Mouse (Mus musculus) heart, adult 2 months (tissue): ENCODE measurements around the gene Wipf1. TPM values are rescaled to one million over a fixed set of nuclear protein-coding genes. Genes with fewer than 3 reads are reported as not detected.
A peak's percentile ranks its signal among the peaks of the same experiment; 100 is the strongest.

Experiments used
- DNase-seq, 2 experiments: peaks; one replicate each; pipeline ENCODE4 v3.0.0; 2021
- H3K27ac ChIP-seq: fragments of 200-600 bp; 2 replicates; pipeline ENCODE4 v1.8.1; 2022
- H3K27me3 ChIP-seq: fragments of 200-500 bp; 2 replicates; pipeline ENCODE4 v1.6.1; 2012; ENCODE audit warnings: mild to moderate bottlenecking, low read length, inconsistent platforms, mixed read lengths; ENCODE audit not compliant: control insufficient read depth, insufficient read depth
- H3K36me3 ChIP-seq: fragments of 200-500 bp; 2 replicates; pipeline ENCODE4 v1.6.1; 2012; ENCODE audit warnings: low read length, inconsistent platforms; ENCODE audit not compliant: control insufficient read depth, insufficient read depth
- H3K4me1 ChIP-seq: fragments of 200-500 bp; 2 replicates; pipeline ENCODE4 v1.6.1; 2011; ENCODE audit warnings: low read length; ENCODE audit not compliant: control insufficient read depth, insufficient read depth
- H3K4me3 ChIP-seq: fragments of 200-600 bp; 2 replicates; pipeline ENCODE4 v1.8.1; 2022
- H3K79me2 ChIP-seq: fragments of 200-500 bp; replicated peaks from 2 replicates; pipeline ENCODE4 v1.6.1; 2012; ENCODE audit warnings: mild to moderate bottlenecking, inconsistent platforms, low read length, moderate library complexity, mixed read lengths; ENCODE audit not compliant: control insufficient read depth, insufficient read depth
- H3K9ac ChIP-seq: fragments of 200-500 bp; 2 replicates; pipeline ENCODE4 v1.6.1; 2012; ENCODE audit warnings: low read depth, mild to moderate bottlenecking, control low read depth, inconsistent platforms, low read length, mixed read lengths
- CTCF ChIP-seq: fragments of 200-600 bp; IDR thresholded peaks from 2 replicates; pipeline ENCODE4 v1.8.1; 2022; ENCODE audit warnings: antibody characterized with exemption, mild to moderate bottlenecking, moderate library complexity
- EP300 ChIP-seq: fragments of 200-500 bp; IDR thresholded peaks from 2 replicates; pipeline ENCODE4 v1.6.1; 2011; ENCODE audit warnings: low read depth, low read length, control low read depth; ENCODE audit not compliant: insufficient read depth
- POLR2A ChIP-seq: fragments of 200-500 bp; IDR thresholded peaks from 2 replicates; pipeline ENCODE4 v1.6.1; 2011; ENCODE audit warnings: mild to moderate bottlenecking, low read depth, low read length, control low read depth; ENCODE audit not compliant: insufficient read depth
- WGBS: fragments of 180-500 bp; shearing (Covaris S2); methylation state at CpG from one replicate; pipeline ENCODE4 v1.1.7; 2018; 5-methylcytosine and 5-hydroxymethylcytosine counted together
- intact Hi-C: fragments of 180-260 bp; cut with DNase I; formaldehyde crosslinking; loops from one replicate; pipeline ENCODE4 v1.15.1; 2025
- polyA plus RNA-seq: library from polyadenylated mRNA; depleted of rRNA; stranded (reverse); fragments of >200 nt; gene quantifications from 2 replicates; pipeline ENCODE4 v1.2.3, GENCODE M21; 2012
- total RNA-seq, 2 experiments: library from RNA; stranded (reverse); gene quantifications; 2 replicates each; pipeline ENCODE4 v1.2.3; 2021

The Wipf1 gene
- total and polyA plus RNA-seq, 3 experiments, result 6.6 to 17.0 (median 12.9) TPM

DNA sequence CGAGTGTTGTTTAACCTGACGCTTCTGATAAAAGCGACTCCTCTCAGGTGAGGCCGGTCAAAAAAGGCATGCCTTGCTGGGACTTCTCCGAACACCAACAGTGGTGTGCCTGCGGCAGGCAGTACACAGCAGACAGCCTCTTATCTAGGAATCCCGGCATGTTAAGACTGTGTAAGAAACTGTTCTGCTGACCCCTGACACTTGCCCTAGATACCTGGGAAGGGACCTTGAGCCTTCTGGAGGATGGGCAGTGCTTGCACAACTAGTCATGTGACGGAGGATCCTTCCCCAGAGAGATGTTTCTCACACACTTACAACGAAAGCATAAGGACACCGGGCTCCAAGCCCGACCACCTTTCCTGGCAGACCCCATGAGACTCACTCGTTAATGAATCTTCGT, 28.7 kb downstream of the Wipf1 start:
- WGBS, result 60% methylated on average over 13 of the region's 13 CpGs
- TF ChIP-seq CTCF, result no peak
- TF ChIP-seq POLR2A, result no peak

DNA sequence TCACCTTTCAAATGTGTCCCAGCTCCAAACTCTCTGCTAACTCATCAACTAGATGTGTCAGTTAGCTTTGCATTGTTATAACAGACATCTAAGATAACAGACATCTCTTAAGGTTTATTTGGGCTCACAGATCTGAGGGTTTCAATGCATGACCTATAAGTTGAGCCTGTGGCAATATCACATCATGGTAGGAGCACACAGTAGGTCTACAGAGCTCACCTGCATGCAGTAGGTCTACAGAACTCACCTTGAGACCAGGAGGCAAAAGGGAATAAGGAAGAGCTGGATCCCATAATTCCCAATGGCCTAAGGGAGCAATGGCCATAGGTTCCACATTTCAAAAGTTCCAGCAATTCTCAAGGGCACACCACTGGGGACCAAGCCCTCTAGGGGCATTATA, 31.2 kb downstream of the Wipf1 start:
- Histone ChIP-seq H3K27me3 (no peaks in the 10 kb centered on the region), H3K4me1 (peaks cover 26% of the 10 kb centered on the region), H3K4me3 (no peak overlapping the region), H3K27ac (no peak overlapping the region), H3K9ac (no peak overlapping the region), H3K79me2 (peaks cover 2% of the 10 kb centered on the region; the same call in 1 of the 2 replicates), H3K36me3 (peaks cover 6% of the 10 kb centered on the region)
- intact Hi-C loops, result no loop called here
- TF ChIP-seq EP300 (no peak), CTCF (no peak), POLR2A (no peak)
- no peak for DNase-seq

More for the DNA sequence above, 28.7 kb downstream of the Wipf1 start:
- intact Hi-C loops, result no loop called here
- H3K4me1 ChIP-seq, result peaks cover 19% of the 10 kb centered on the region
- H3K9ac ChIP-seq, result no peak overlapping the region
- H3K27me3 ChIP-seq, result no peaks in the 10 kb centered on the region
- H3K4me3 ChIP-seq, result no peak overlapping the region
- DNase-seq, result no peak
- peaks cover 2% of the 10 kb centered on the region; the same call in 1 of the 2 replicates for H3K79me2 ChIP-seq
- H3K36me3 ChIP-seq, result no peaks in the 10 kb centered on the region
- no peak overlapping the region for H3K27ac ChIP-seq

GRCm38 (mm10) chr2:73497572-73497971, 32.0 kb downstream of the Wipf1 start:
- no peak overlapping the region for H3K27ac ChIP-seq
- WGBS, result 77% methylated on average over 3 of the region's 3 CpGs
- H3K36me3 ChIP-seq, result peaks cover 6% of the 10 kb centered on the region
- H3K9ac ChIP-seq, result no peak overlapping the region
- intact Hi-C loops, result no loop called here
- peaks cover 25% of the 10 kb centered on the region for H3K4me1 ChIP-seq
- TF ChIP-seq EP300 (no peak), CTCF (no peak), POLR2A (no peak)
- H3K27me3 ChIP-seq, result no peaks in the 10 kb centered on the region
- peaks cover 2% of the 10 kb centered on the region; the same call in 1 of the 2 replicates for H3K79me2 ChIP-seq
- DNase-seq, result no peak
- no peak overlapping the region for H3K4me3 ChIP-seq

- H3K27ac ChIP-seq, result peak overlapping the region; percentile 75; the same call in 1 of the 2 replicates
- H3K9ac ChIP-seq, result no peak overlapping the region
- peaks cover 25% of the 10 kb centered on the region for H3K4me1 ChIP-seq
- intact Hi-C loops, result no loop called here
- H3K79me2 ChIP-seq, result peaks cover 2% of the 10 kb centered on the region; the same call in 1 of the 2 replicates
- WGBS, result 88% methylated on average over 9 of the region's 9 CpGs
- TF ChIP-seq POLR2A, result no peak
- no peak for TF ChIP-seq EP300
- TF ChIP-seq CTCF, result no peak
- H3K36me3 ChIP-seq, result peaks cover 6% of the 10 kb centered on the region
- no peak overlapping the region for H3K4me3 ChIP-seq
- no peak for DNase-seq
- no peaks in the 10 kb centered on the region for H3K27me3 ChIP-seq
These were observed 32.6 kb downstream of the Wipf1 start for GRCm38 (mm10) chr2:73496944-73497343.

GRCm38 (mm10) chr2:73496329-73496685, 33.2 kb downstream of the Wipf1 start:
- TF ChIP-seq EP300 (no peak), CTCF (no peak), POLR2A (no peak)
- no peak for DNase-seq
- peak overlapping the region; percentile 75 for H3K27ac ChIP-seq
- WGBS, result 39% methylated on average over 4 of the region's 4 CpGs
- no peaks in the 10 kb centered on the region for H3K27me3 ChIP-seq
- no peak overlapping the region for H3K4me3 ChIP-seq
- no peak overlapping the region; the same call in 1 of the 2 replicates for H3K9ac ChIP-seq
- intact Hi-C loops, result no loop called here
- peaks cover 2% of the 10 kb centered on the region; the same call in 1 of the 2 replicates for H3K79me2 ChIP-seq
- peaks cover 29% of the 10 kb centered on the region for H3K4me1 ChIP-seq
- peaks cover 6% of the 10 kb centered on the region for H3K36me3 ChIP-seq

DNA sequence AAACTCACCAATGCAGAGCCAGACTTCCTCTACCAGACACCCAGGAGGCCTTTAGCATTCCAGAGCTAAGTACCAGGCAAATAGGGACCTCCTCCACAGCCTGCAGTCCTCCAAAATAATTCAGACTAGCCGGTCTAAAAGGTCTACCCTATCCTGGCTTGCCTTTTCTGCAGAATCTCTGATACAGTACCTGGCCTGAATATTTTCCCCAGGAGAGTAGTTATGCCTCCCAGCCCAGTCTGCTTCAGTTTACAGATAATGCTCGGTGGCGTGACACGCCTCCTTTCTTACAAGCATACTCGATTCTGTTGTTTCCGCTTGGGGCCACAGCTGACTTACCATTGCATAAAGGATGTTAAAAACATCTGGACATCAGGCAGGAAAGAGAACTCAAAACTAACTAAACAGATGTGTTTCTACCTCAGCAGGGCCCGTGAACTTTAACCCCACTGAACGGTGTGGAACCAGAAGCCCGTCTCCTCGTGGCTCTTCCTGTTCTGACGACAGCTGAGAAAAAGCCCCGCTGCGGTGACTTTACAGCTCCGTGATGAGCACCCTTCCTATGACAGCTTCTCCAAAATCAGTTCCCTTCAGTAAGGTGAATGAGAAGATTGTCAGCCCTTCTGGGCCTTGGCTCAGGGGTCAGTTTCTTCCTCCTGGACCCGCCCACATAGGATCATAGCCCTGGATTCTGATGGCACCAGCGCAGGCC, 33.8 kb downstream of the Wipf1 start:
- TF ChIP-seq EP300, result peak; percentile 61; the same call in 1 of the 2 replicates
- no peak for TF ChIP-seq POLR2A
- TF ChIP-seq CTCF, result no peak
- H3K36me3 ChIP-seq, result peaks cover 11% of the 10 kb centered on the region
- peak overlapping the region; percentile 25; the same call in 1 of the 2 replicates for H3K9ac ChIP-seq
- peaks cover 2% of the 10 kb centered on the region; the same call in 1 of the 2 replicates for H3K79me2 ChIP-seq
- peak overlapping the region; percentile 16; the same call in 1 of the 2 replicates for H3K4me3 ChIP-seq
- 23% methylated on average over 16 of the region's 16 CpGs for WGBS
- peaks cover 29% of the 10 kb centered on the region for H3K4me1 ChIP-seq
- H3K27me3 ChIP-seq, result no peaks in the 10 kb centered on the region
- peak; percentile 62 to 75 for DNase-seq
- peak overlapping the region; percentile 75 for H3K27ac ChIP-seq
- intact Hi-C loops, result no loop called here
